Mouse (Mus musculus) retina, postnatal 1 day (tissue): ENCODE results near the gene Urb1.

Experiments
- DNase-seq: peaks from one replicate; pipeline ENCODE4 v3.0.0-alpha.2; 2012

The Urb1 gene

DNA sequence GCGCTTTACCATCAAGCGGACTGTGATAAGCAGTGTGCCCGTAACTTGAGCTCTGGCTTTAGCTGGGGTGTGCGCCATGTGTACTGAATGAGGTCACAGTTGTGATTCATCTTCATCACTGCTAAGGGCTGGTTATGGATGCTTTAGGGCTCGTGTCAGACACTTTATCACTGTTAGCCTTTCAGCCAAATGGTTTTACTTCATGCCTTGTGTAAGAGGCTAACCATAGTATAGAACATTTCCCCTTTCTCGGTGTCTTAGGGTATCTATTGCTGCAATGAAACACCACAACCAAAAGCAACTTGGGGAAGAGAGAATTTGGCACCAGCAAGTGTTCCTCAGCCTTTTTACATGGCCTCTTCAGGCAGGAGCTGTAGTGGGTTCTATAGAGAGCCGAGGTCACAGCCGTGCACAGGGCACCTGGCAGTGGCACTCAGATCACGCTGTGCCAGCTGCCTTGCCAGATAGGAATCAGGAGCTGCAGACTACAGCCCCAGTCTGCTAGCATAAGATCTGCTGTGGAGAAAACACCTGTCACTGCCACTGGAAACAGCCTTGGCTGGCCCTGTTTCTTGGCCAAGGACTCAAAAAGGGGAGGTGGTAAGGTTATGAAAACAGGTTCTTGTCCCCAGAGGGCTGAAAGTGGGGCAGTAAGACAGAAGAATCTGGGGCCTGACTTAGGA, 44.9 kb downstream of the Urb1 start:
- no peak for DNase-seq

DNA sequence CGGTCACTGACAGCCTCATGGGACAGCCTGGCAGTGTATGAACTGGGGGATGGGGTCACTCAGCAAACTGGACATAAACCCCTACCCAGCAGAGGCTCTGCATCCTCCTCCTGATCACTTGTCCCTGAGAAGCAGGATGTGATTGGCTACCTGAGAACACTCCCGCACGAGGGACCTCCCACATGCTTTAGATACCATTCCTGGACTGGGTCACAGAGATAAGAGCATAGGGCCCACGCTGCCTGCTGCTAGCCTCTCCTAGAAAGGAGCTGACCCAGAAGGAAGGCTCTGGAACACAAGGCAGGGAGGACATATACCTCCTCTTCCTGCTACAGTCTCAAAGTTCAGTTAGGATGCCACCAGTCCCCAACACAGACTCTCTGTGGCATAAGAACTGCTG, 49.7 kb downstream of the Urb1 start:
- no peak for DNase-seq

DNA sequence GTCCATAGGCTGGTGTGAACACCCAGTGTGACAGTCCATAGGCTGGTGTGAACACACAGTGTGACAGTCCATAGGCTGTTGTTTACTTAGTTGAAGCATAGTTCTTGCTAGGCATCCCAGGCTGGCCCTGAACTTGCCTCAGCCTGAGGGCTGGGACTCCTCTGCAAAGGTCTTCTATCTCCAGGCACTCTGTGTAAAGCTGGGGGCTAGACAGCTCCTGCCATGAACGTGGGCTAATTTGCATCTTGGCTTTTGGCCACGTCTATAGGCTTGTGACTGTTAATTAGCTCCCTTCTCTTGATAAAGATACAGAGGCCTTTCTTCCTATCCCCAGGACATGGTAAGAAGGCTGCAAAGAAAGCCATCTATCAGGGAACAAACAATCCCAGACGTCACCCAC, 50.9 kb downstream of the Urb1 start:
- DNase-seq, result no peak

DNA sequence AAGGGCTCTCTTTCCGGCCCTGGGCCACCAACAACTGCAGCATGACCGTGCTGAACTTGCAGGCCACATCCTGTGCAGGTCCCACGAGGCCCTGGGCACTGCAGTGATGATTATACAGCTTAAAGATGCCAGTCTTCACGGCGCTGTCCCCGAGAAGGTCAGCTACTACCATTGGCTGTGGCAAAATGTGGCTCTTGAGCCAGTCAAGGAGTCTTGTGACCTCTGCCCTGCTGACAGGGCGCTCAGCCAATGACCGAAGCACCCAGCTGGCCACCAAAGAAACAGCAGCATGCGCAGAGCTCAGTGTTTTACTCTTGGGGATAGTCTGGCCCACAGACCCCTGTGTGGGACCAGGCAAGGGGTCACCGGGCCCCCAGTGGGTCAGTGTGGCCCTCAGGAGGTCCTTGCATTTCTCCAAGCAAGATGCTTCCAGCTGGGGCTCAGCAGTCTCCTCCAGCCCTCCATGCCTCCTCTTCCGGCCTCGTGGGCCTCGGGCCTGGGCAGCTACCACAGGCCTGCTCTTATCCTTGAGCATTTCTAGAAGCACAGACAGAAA, 56.7 kb downstream of the Urb1 start:
- no peak for DNase-seq

DNA sequence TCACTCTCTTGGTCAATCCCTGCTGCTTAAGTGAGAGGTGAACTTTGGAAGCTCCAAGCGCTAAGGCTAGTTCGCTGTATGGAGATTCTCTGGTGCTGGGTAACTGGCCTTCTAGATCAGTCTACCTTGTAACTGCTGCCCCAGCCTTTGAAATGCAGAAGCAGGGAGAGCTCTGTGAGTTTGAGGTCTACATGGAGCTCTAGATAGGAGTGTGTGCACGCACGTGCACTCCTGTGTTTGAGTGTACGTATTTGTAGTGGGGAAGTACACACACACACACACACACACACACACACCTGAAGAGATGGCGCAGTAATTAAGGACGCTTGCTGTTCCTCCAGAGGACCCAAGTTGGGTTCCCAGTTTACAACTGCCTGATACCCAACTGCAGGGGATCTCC, 62.0 kb downstream of the Urb1 start:
- no peak for DNase-seq

DNA sequence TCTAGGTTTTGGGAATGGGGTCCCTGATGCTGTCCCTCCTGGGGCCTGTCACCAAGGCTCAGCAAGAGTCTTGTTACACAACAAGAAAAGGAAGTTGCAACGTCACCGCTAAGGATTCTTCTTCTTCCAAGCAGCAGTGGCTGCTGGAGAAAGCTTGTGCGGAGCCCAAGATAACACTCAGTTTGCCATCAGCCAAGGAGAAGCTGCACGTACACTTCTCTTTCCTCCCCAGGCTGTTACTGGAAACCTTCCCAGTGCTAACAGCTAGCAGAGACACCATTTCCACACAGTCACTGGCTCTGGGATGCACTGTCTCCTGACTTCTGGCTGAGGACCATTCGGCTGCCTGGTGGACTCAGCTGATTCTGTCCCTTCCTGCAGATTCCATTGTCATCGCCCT, 63.1 kb downstream of the Urb1 start:
- DNase-seq, result no peak

DNA sequence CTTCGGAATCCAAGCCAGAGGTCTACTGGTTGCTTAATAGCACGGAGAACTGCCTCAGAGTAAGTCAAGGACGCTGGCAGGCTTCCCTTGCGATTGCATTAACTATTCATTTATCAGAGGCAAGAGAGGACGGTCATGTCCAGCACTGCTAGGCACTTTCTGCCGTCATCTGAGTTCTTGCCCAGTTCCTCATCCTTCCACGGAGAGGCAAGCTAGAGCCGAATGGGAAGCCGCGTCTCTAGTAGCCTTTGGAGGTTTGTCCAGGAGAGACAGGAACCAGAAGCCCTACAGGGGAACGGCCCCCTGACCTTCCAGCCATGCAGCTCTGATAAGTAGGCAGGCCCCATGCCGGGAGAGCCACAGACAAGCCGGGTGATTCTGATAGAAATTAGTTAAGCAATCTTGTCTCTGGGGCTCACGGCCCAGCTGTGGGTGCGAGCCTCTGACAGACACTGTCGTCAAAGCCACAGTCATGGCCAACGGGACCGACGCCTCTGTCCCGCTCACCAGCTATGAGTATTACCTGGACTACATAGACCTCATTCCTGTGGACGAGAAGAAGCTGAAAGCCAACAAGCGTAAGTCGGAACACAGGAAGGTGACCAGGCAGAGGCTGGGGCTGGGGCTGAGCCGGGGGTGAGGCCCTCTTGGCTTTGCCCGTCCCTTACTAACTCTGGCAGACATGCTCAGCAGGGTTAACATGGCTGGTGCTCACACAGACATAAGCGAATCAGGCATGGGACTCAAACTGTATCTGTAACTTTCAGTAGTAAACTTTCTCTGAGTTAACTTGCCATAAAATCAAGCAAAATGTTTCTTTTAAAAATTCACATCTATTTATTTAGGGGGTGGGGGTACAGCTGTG, 71.9 kb downstream of the Urb1 start, which contains the start of gene Mrap:
Gene Mrap (plus strand): TSS at position 116 of the 865 bp plus-strand sequence.
- no peak for DNase-seq

DNA sequence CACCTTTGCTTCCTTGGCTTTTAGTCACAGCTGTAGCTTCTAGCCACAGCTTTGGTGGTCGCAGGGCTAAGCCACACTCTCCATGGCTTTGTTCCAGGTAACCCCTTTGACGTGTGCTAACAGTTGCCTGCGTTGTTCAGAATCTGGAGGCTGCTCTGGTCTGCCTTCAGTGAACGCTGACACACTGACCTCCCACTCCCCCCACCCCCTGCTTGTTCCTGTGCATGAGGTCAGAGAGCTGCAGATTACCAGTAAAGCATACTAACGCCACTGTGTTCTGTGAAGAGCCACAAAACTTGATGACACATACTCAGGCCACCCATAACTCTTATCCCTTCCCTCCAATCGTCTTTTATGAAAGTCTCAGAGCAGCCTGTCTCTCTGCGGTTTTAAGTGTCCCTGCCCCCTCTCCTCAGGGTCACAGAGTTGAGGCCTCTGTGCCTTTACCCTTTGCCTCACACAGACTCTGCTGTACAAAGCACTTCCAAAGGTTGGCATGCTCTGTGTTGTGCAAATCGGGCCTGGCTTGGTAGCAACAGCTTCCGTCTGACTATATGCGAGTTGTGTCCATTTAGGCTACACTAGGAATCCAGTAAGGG, 73.4 kb downstream of the Urb1 start:
- no peak for DNase-seq

DNA sequence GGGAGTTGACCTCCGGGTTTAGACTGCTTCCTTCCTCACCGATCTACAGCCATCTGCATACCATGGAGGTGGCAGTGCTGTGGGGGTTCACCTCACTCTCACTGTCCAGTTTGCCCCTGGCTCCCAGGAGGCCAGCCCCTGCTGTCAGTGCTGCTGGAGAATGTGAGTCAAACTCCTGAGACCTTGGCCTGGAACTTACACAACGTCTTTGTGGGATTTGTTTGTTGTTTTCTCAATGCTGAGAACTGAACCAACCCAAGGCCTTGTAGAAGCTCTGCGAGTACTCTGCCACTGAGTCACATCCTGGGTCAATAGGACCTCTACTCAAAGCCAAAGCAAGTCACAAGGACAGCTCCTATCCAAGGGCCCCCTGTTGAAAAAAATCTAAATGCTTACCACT, 74.6 kb downstream of the Urb1 start:
- DNase-seq, result no peak

DNA sequence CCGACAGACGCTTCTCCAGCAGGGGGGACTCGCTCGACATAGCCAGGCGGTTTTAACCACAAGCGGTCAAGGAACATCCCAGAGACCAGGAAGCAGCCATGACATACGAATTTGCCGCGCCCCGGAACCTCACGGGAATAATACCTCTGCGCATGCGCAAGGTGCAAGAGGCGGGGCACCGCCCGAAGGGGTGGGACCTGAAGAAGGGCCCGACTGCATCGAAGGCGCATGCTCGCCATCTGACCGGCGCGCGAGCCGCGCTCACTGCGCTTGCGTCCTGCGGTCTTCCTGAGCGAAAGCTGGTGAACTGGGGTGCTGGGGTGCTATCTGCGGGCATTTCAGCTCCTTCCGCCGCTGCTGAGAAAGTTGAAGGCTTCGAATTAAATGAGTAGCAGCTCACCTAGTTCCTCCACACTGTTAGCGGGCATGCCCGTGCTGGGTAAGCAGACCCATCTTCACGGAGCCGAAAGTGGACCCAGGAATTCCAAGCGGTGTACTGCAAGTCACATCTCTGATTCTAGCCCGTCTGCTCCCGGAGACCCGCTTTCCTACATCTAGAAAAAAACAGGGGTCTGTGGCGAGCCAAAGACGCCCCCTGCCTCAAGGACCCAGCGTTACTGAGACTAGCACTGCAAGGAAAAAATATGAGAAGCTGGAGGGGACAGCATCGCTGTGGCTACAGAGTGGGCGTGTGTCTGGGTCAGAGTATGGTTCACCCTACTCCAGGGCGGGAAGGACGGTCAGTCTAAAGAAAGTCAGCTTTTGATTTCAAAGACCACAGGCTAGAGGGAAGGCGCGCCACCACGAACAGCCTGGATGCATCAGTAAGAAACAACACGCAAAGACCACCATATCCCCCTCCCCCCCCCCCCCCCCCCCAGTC, 82.7 kb downstream of the Urb1 start, which contains the start of gene Mis18a:
Gene Mis18a (minus strand): TSS at position 172 of the 883 bp plus-strand sequence.
- DNase-seq, result peak; percentile 97

DNA sequence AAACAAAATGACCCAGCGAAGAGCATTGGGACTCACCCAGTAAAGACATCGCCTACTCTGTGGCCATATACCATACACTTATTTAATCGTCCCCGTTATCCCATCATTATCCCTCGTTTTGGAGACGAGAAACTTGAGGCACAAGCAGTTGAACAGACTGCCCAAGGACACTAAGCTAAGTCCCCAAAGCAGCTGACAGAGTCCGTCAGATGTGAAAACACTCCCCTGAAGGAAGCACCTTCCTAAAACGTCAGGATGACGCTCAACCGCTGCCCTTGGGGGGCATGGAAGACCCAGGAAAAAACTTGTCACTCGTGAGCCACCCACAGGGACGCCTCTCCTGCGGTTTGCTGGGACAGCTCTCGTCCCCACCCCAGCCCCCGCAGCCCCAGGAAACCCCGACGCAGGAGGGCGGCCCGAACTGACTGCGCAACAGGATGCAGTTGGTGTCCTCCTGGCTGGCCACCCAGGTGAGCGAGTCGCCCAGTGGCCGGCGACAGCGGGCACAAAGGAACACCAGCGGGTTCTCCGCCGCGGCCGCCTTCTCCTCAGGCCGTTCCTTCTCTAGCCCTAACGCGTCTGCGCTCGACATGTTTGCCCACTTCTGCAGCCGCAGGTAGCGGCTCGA, 83.5 kb downstream of the Urb1 start:
- no peak for DNase-seq

DNA sequence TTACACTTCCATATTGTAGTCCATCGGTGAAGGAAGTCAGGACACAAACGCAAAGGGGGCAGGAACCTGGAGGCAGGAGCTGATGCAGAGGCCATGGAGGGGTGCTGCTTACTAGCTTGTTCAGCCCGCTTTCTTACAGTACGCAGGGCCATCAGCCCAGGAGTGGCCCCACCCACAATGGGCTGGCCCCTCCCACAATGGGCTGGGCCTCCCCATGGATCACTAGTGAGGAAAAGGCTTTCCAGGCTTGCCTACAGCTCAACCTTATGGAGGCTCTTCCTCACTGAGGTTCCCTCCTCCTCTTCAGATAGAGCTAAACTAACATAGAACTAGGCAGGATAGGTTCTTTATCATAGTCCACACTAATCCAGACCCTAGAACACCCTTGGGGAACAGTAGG, 86.2 kb downstream of the Urb1 start:
- DNase-seq, result no peak

DNA sequence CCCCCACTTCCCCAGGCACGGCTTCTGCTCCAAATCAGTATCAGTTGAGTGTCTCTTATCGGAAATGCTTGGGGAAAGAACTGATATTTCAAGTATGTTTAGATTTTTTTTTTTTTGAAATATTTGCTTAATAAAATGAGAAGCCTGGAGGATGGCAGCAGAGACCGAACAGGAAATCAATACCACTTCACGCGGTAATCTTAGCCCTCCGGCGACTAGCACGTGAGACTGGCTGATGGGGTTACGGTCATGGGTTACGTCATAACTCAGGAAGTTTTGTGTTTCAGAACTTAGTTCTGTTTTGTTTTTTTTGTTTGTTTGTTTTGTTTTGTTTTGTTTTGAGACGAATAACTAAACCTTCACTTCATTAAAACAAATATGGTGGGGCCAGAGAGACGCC, 99.9 kb downstream of the Urb1 start:
- no peak for DNase-seq

DNA sequence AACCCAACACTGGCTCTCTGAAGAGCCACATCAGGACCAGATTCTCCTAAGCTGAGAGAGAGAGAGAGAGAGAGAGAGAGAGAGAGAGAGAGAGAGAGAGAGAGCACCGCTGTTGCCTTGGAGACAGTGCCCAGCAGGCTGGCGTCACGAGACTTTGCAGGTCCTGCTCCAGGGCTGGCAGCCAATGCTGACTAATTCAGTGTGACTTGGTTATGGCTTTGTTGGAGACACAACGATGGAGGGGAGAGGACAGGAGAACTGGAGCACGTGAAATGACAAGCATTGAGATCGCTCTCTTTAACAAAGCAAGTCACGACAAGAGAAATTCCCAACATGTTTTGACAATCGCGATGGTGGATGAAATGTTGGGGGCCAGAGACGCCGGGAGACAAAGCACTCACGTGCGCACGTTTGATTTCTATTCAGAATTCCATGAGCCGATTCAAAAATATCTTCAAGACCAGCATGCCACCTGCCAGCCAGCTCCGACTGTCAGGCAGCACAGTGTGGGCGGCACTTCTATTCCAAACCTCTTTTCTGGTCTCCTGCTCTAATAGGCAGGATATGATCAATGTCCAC, 100.4 kb downstream of the Urb1 start:
- DNase-seq, result peak; percentile 96

DNA sequence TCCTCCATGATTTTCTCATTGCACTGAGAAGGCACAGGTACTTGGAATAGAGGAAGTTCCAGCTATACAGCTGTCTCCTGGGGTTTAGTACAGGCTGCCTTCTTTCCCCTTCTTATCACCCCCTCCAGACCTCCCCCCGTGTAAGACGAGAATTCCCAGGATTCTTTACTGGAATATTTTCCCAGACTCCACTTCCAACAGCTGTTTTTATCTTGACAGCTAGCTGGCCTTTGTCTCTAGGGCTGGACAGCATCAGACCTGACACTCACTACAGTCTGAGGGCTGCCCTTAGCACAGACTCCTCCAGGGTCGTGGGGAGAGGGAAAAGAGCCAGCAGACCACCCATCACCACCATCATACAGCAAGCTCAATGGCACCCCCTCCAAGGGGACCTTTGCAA, 103.9 kb downstream of the Urb1 start:
- no peak for DNase-seq

DNA sequence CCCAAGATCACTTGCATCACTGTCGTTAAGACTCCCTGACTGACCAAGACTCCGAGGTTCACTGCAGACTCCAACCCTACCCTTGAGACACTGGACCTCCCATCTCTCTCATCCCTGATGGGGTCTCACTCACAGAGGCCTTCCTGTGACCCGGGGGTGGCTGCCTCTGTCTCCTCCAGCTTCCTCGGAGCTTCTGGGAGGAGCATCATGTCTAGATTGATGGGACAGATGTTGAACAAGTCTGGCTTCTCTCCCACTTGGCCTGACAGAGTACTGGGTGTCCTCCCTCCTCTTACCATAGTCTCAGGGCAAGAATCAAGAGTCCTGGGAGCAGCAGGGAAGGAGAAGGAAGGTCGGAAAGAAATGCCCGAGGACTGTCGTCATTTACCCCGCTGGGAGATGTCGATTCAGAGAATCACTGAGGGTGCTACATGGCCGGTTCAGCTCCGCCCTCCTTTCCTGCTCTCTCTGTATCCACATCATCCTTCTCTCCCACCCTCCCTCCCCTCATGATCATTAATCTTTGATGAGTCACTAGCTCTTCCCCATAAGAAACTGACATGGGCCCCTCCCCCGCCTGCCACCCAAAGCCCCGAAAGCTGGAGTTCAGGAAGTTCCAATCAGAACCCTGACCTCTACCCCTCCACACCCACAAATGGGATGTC, 105.9 kb downstream of the Urb1 start:
- no peak for DNase-seq

DNA sequence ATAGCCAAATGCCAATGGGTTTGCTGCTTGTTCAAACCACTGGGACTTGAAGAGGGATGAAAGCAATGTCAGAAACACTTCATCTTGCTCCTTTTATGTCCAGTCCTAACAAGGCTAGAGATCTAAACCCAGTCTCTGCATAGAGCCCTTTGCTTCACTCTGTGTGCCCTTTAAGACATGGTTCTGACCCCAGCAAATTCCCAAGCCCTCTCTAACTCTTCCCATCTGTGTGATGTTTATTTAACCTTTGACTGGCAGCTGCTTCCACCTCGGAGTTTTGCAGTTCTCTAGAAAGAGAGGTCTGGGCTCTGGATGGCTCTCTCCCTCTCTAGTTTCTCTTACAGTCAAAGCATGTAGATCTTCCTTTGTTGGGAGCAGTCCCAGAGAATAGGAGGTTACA, 106.6 kb downstream of the Urb1 start:
- no peak for DNase-seq

DNA sequence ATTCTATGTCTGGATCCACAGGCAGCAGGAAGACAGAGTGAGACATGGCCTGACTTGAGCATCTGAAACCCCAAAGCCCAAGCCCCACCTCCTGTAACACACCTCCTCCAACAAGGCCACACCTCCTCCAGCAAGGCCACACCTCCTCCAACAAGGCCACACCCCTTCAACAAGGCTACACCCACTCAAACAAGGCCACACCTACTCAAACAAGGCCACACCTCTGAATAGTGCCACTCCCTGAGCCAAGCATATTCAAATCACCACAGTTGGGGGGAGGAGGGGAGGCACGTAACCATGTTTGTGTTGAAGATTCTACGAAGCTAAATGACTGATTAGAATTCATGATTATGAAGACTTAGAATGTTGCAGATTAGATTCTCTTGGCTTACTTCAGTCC, 108.7 kb downstream of the Urb1 start:
- no peak for DNase-seq
